Mouse (Mus musculus) midbrain, embryonic 16.5 days (tissue): Measurements from ENCODE around the gene Prep. TPM values are rescaled to one million over a fixed set of nuclear protein-coding genes. Genes with fewer than 3 reads are reported as not detected.
"Not testable (repeated sequence)": the region's sequence is repeated elsewhere in the genome, so short reads cannot be mapped to it uniquely, and the experiment has no call there.

Experiments
- ATAC-seq: fragments of 200-750 bp; cut with Nextera tagmentation; 2 replicates; pipeline ENCODE4 v1.8.0; 2017; ENCODE audit warnings: moderate TSS enrichment
- H3K27ac ChIP-seq: fragments of 300-500 bp; sonication (generic); 2 replicates; pipeline ENCODE4 v1.5.1; 2014; ENCODE audit warnings: mild to moderate bottlenecking, low read length, mixed read lengths
- H3K27me3 ChIP-seq: fragments of 300-500 bp; sonication (generic); 2 replicates; pipeline ENCODE4 v1.6.1; 2014; ENCODE audit warnings: low read depth, low read length, mixed read lengths; ENCODE audit not compliant: control insufficient read depth, insufficient read depth
- H3K36me3 ChIP-seq: fragments of 300-500 bp; sonication (generic); 2 replicates; pipeline ENCODE4 v1.6.1; 2014; ENCODE audit warnings: mild to moderate bottlenecking, low read length, moderate library complexity, mixed read lengths; ENCODE audit not compliant: control insufficient read depth, insufficient read depth
- H3K4me1 ChIP-seq: fragments of 300-500 bp; sonication (generic); 2 replicates; pipeline ENCODE4 v1.6.1; 2014; ENCODE audit warnings: mild to moderate bottlenecking, low read length, mixed read lengths; ENCODE audit not compliant: control insufficient read depth, insufficient read depth
- H3K4me2 ChIP-seq: fragments of 300-500 bp; sonication (generic); 2 replicates; pipeline ENCODE4 v1.6.1; 2014; ENCODE audit warnings: mild to moderate bottlenecking, low read length, mixed read lengths
- H3K4me3 ChIP-seq: fragments of 300-500 bp; sonication (generic); 2 replicates; pipeline ENCODE4 v1.5.1; 2014; ENCODE audit warnings: low read depth, mild to moderate bottlenecking, low read length, moderate library complexity, mixed read lengths
- H3K9ac ChIP-seq: fragments of 300-500 bp; sonication (generic); 2 replicates; pipeline ENCODE4 v1.6.1; 2014; ENCODE audit warnings: low read depth, low read length, mixed read lengths
- H3K9me3 ChIP-seq: fragments of 300-500 bp; sonication (generic); replicated peaks from 2 replicates; pipeline ENCODE4 v1.6.1; 2014; ENCODE audit warnings: mild to moderate bottlenecking, low read length, mixed read lengths; ENCODE audit not compliant: control insufficient read depth, poor library complexity, severe bottlenecking
- WGBS: fragments of 180-500 bp; shearing (Covaris S2); extraction: QIAGEN DNeasy Blood & Tissue Kit; methylation state at CpG from one replicate; pipeline ENCODE4 v1.1.7; 2014; 5-methylcytosine and 5-hydroxymethylcytosine counted together
- polyA plus RNA-seq: library from polyadenylated mRNA; unstranded; fragments of >200 nt; fragmentation: Nextera tagmentation; extraction: Ambion mirVana; gene quantifications from 2 replicates; pipeline ENCODE4 v1.2.1, GENCODE M21; 2015

The Prep gene
- polyA plus RNA-seq, 1 experiment from 2014 or later, result 26.1 TPM

- ATAC-seq, result no peak
- no peak overlapping the region for H3K27ac ChIP-seq
- no peaks in the 10 kb centered on the region for H3K4me1 ChIP-seq
- 87% methylated on average over 8 of the region's 8 CpGs for WGBS
- no peak overlapping the region for H3K4me3 ChIP-seq
- no peaks in the 10 kb centered on the region for H3K27me3 ChIP-seq
- no peaks in the 10 kb centered on the region for H3K36me3 ChIP-seq
- no peak overlapping the region for H3K4me2 ChIP-seq
- H3K9ac ChIP-seq, result no peak overlapping the region
- 0 out of 2 replicates have a peak, but pooled peaks cover 3% of the 10 kb centered on the region for H3K9me3 ChIP-seq
Measured at GRCm38 (mm10) chr10:45173927-45174326, 106.9 kb downstream of the Prep start.

- Histone ChIP-seq H3K9ac (no peak overlapping the region), H3K27ac (no peak overlapping the region), H3K36me3 (no peaks in the 10 kb centered on the region), H3K4me2 (no peak overlapping the region), H3K9me3 (0 out of 2 replicates have a peak, but pooled peaks cover 3% of the 10 kb centered on the region), H3K4me1 (no peaks in the 10 kb centered on the region), H3K27me3 (no peaks in the 10 kb centered on the region), H3K4me3 (no peak overlapping the region)
- ATAC-seq, result no peak
- 92% methylated on average over 3 of the region's 3 CpGs for WGBS
Measured at GRCm38 (mm10) chr10:45174345-45174744, 107.3 kb downstream of the Prep start.

- H3K27ac ChIP-seq, H3K4me2 ChIP-seq, ATAC-seq, H3K36me3 ChIP-seq, H3K27me3 ChIP-seq, H3K4me1 ChIP-seq, H3K4me3 ChIP-seq, H3K9ac ChIP-seq, H3K9me3 ChIP-seq: not testable (repeated sequence)
- WGBS, result no CpG with 5 or more reads among the region's 5 CpGs
Measured at GRCm38 (mm10) chr10:45177798-45178197, 110.8 kb downstream of the Prep start, which contains the start of gene Popdc3. Popdc3 (plus strand) TSS chr10:45178098.

- Histone ChIP-seq H3K27ac (no peak overlapping the region), H3K4me3 (no peak overlapping the region), H3K9ac (no peak overlapping the region), H3K36me3 (no peaks in the 10 kb centered on the region), H3K4me1 (no peaks in the 10 kb centered on the region), H3K9me3 (no peaks in the 10 kb centered on the region), H3K4me2 (no peak overlapping the region), H3K27me3 (no peaks in the 10 kb centered on the region)
- WGBS, result 92% methylated on average over 4 of the region's 4 CpGs
- no peak for ATAC-seq
Measured at GRCm38 (mm10) chr10:45180677-45181326, 113.8 kb downstream of the Prep start.

- Histone ChIP-seq H3K9ac (no peak overlapping the region), H3K27ac (no peak overlapping the region), H3K4me1 (no peaks in the 10 kb centered on the region), H3K36me3 (no peaks in the 10 kb centered on the region), H3K27me3 (no peaks in the 10 kb centered on the region), H3K9me3 (no peaks in the 10 kb centered on the region), H3K4me3 (no peak overlapping the region), H3K4me2 (no peak overlapping the region)
- 80% methylated on average over 3 of the region's 3 CpGs for WGBS
- no peak for ATAC-seq
Measured at GRCm38 (mm10) chr10:45181344-45181743, 114.3 kb downstream of the Prep start.

- Histone ChIP-seq H3K9me3 (no peaks in the 10 kb centered on the region), H3K9ac (no peak overlapping the region), H3K4me3 (no peak overlapping the region), H3K27ac (no peak overlapping the region), H3K27me3 (no peaks in the 10 kb centered on the region), H3K36me3 (no peaks in the 10 kb centered on the region), H3K4me2 (no peak overlapping the region), H3K4me1 (no peaks in the 10 kb centered on the region)
- 94% methylated on average over 2 of the region's 2 CpGs for WGBS
- ATAC-seq, result no peak
Measured at GRCm38 (mm10) chr10:45185457-45185856, 118.5 kb downstream of the Prep start.

GRCm38 (mm10) chr10:45193330-45194310, 126.6 kb downstream of the Prep start:
- Histone ChIP-seq H3K27ac (peak overlapping the region; percentile 41; the same call in 1 of the 2 replicates), H3K9ac (no peak overlapping the region), H3K9me3 (no peaks in the 10 kb centered on the region), H3K36me3 (no peaks in the 10 kb centered on the region), H3K4me2 (no peak overlapping the region), H3K27me3 (no peaks in the 10 kb centered on the region), H3K4me3 (no peak overlapping the region), H3K4me1 (peaks cover 7% of the 10 kb centered on the region)
- peak; percentile 82 for ATAC-seq
- 47% methylated on average over 14 of the region's 14 CpGs for WGBS

- Histone ChIP-seq H3K4me3 (no peak overlapping the region), H3K27ac (no peak overlapping the region; the same call in 1 of the 2 replicates), H3K9me3 (no peaks in the 10 kb centered on the region), H3K9ac (no peak overlapping the region), H3K4me1 (peaks cover 7% of the 10 kb centered on the region), H3K27me3 (no peaks in the 10 kb centered on the region), H3K4me2 (no peak overlapping the region), H3K36me3 (no peaks in the 10 kb centered on the region)
- WGBS, result 82% methylated on average over 5 of the region's 5 CpGs
- no peak for ATAC-seq
Measured at GRCm38 (mm10) chr10:45194531-45194930, 127.5 kb downstream of the Prep start.

- H3K9me3 ChIP-seq, result no peaks in the 10 kb centered on the region
- no peaks in the 10 kb centered on the region for H3K4me1 ChIP-seq
- H3K27ac ChIP-seq, result no peak overlapping the region
- H3K4me3 ChIP-seq, result no peak overlapping the region
- 52% methylated on average over 1 of the region's 1 CpGs for WGBS
- H3K36me3 ChIP-seq, result no peaks in the 10 kb centered on the region
- no peak overlapping the region for H3K4me2 ChIP-seq
- ATAC-seq, result no peak
- H3K27me3 ChIP-seq, result no peaks in the 10 kb centered on the region
- H3K9ac ChIP-seq, result no peak overlapping the region
Measured at GRCm38 (mm10) chr10:45204582-45204981, 137.6 kb downstream of the Prep start.
